In the genomic region with DNA sequence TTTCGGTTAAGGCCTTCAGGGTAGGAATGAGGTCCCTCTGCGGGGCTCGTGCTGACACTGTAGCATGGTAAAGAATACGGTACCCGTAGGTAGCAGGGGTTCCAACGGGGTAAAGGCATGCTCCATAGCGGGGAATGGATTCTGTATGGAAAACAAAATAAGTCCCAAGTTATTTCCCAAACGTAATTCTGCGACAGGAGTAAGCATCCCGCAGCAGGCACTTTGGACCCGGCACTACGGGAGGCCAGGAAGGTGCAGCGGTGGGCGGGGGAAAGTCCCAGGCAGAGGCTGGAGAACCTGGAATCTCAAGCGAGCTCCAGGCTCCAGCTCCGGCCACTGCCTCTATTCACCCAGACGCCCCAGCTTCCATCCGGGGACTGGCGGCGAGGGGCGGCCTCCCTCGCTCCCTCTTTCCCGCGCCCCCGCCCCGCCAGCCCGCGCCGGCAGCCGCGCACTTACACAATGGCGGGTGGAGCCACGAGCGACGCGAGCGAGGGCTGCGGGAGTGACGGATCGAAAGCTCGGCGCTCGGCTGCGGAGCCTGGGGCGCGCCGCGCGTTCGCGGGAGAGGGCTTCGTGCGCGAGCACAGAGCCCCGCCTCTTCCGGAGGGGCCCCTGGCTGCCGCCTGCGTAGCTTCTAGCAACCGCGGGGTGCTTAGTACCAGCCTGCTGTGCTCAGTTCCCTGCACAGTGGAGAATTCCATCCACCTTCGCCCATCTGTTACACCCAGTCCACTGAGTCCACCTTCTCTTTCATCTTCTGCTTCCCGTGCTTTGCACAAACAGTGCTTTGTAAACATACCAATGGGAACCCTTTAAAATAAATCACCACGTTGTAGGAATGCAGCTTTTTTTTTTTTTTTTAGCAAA, we compare ENCODE assay signal across 8 mouse cellular contexts. TPM values are rescaled to one million over a fixed set of nuclear protein-coding genes. Genes with fewer than 3 reads are reported as not detected.
DNase-seq lines count a peak whose midpoint lies in the region; ATAC-seq and TF ChIP-seq lines count a peak whose summit lies in the region.

A gene (minus strand): TSS at position 602 of the 870 bp plus-strand sequence.

- no peaks in the 10 kb centered on the region; the same call in 1 of the 2 replicates for H3K9me3 ChIP-seq in hindbrain, postnatal 0 days (ENCODE audit: low read length)

- H3K9ac ChIP-seq in hindbrain, postnatal 0 days (replicated peaks; ENCODE audit: low read length), result peak within 1 kb of the TSS; percentile 77

- under 1% methylated on average over 55 of the region's 63 CpGs for WGBS in hindbrain, postnatal 0 days

- intact Hi-C loops in gastrocnemius, adult 2 months (cut with DNase I), result no loop called here
- intact Hi-C loops in left cerebral cortex, adult 2 months (cut with DNase I), result loop anchor here (1.0 to 5.0 kb wide), 3 partner anchors 24 to 271 kb away; no protein-coding TSS in a partner anchor

- peak; percentile 97 for DNase-seq in ZHBTc4 (ENCODE audit: low read depth, low spot score)
- peak; percentile 95 for DNase-seq in gastrocnemius, adult 2 months
- DNase-seq in hindbrain, postnatal 0 days (ENCODE audit: low spot score), result peak; percentile 99
- DNase-seq in left cerebral cortex, adult 2 months (ENCODE audit: extremely low spot score in 1 of 2, low spot score in 2 of 2), result peak; percentile 94 to 95
- peak; percentile 91 for DNase-seq in right cerebral cortex, adult 2 months (ENCODE audit: low spot score in 2 of 2)
- peak; percentile 93 for DNase-seq in urinary bladder, postnatal 14 days (ENCODE audit: low spot score)

- peak; percentile 94 for ATAC-seq in common myeloid progenitor, adult 5-6 weeks (replicated peaks; ENCODE audit: low read depth, poor library complexity, severe bottlenecking)
- peak; percentile 99 for ATAC-seq in hindbrain, postnatal 0 days
- ATAC-seq in megakaryocyte, adult 5-6 weeks (ENCODE audit: poor library complexity, severe bottlenecking), result peak; percentile 97

- H3K27me3 ChIP-seq in hindbrain, postnatal 0 days (ENCODE audit: insufficient read depth, low read length), result no peaks in the 10 kb centered on the region

- H3K4me2 ChIP-seq in hindbrain, postnatal 0 days (ENCODE audit: low read depth, low read length), result peak within 1 kb of the TSS; percentile 66

- TF ChIP-seq CTCF in gastrocnemius, adult 2 months (IDR thresholded peaks at IDR 0.05), result peak; percentile 46
- TF ChIP-seq CTCF in hindbrain, postnatal 0 days (IDR thresholded peaks at IDR 0.05; ENCODE audit: low read depth), result peak; percentile 34; the same call in 1 of the 2 replicates
- TF ChIP-seq CTCF in left cerebral cortex, adult 2 months (IDR thresholded peaks at IDR 0.05), result peak; percentile 28

- H3K4me1 ChIP-seq in hindbrain, postnatal 0 days (ENCODE audit: insufficient read depth, low read length), result no peaks in the 10 kb centered on the region; the same call in 1 of the 2 replicates

- H3K4me3 ChIP-seq in gastrocnemius, adult 2 months, result peak within 1 kb of the TSS; percentile 91
- peak within 1 kb of the TSS; percentile 57 for H3K4me3 ChIP-seq in hindbrain, postnatal 0 days (ENCODE audit: low read length)
- H3K4me3 ChIP-seq in left cerebral cortex, adult 2 months, result peak within 1 kb of the TSS; percentile 61

- peak within 1 kb of the TSS; percentile 90 for H3K27ac ChIP-seq in gastrocnemius, adult 2 months
- H3K27ac ChIP-seq in hindbrain, postnatal 0 days, result peak within 1 kb of the TSS; percentile 94
- H3K27ac ChIP-seq in left cerebral cortex, adult 2 months, result peak within 1 kb of the TSS; percentile 97

- H3K36me3 ChIP-seq in hindbrain, postnatal 0 days (ENCODE audit: insufficient read depth, low read length), result no peaks in the 10 kb centered on the region

RNA-seq across cellular contexts. Expression of the gene that starts here (rescaled TPM):
- 11.3 and 14.1 TPM in 2 replicates for total RNA-seq in common myeloid progenitor, adult 5-6 weeks (2017)
- total RNA-seq in gastrocnemius, adult 2 months (2021), result 1 to 10 TPM; 1.8 to 2.1 TPM
- total RNA-seq in hindbrain, postnatal 0 days (2014; rRNA removed), result 5.0 and 5.5 TPM in 2 replicates
- polyA plus RNA-seq in hindbrain, postnatal 0 days (2015; fragmentation: Nextera tagmentation; extraction: Ambion mirVana), result 5.7 and 6.1 TPM in 2 replicates
- total RNA-seq in left cerebral cortex, adult 2 months (2021), result 1 to 10 TPM; 3.2 to 3.9 TPM
- total RNA-seq in megakaryocyte, adult 5-6 weeks (2015), result 7.0 and 8.6 TPM in 2 replicates
- 3.0 and 4.0 TPM in 2 replicates for total RNA-seq in megakaryocyte, adult 5-6 weeks (2017)

Comparison
In these comparisons a context has a peak if more than half of its experiments do, and no peak if none do; other contexts are left out.
1. Peak in every context shown above with its lines: DNase-seq, ATAC-seq, H3K4me3 ChIP-seq and H3K27ac ChIP-seq.